Mouse (Mus musculus) bone marrow macrophage, adult 2 months (primary cell): ENCODE measurements around the gene Tspan9.

Experiments
- CTCF ChIP-seq: IDR thresholded peaks from 2 replicates; pipeline ENCODE4 v1.5.1; 2012; ENCODE audit warnings: low read depth, mild to moderate bottlenecking, low read length, moderate library complexity
- POLR2A ChIP-seq: IDR thresholded peaks from 2 replicates; pipeline ENCODE4 v1.6.1; 2012; ENCODE audit warnings: mild to moderate bottlenecking, low read depth, low read length, borderline replicate concordance

DNA sequence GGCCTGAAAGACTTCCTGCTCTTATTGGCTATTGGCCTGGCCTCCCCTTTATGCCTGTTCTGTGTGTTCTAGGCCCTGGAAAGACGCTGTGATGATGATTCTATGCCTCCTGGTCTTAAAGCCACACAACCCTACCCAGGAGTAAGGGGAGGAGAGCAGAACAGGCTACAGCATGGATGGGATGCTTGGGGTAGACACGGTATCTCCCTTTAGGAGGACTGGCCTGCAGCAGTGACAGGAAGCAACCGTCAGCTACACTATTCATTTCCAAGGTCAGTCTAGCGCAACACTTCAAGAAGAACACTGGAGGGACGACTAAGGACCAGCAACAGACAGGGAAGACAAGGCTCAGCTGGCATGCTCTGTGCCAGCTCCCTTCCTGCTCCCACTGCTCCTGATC lies 37.8 kb upstream of the Tspan9 start:
- no peak for TF ChIP-seq CTCF
- TF ChIP-seq POLR2A, result no peak
